In the genomic region with DNA sequence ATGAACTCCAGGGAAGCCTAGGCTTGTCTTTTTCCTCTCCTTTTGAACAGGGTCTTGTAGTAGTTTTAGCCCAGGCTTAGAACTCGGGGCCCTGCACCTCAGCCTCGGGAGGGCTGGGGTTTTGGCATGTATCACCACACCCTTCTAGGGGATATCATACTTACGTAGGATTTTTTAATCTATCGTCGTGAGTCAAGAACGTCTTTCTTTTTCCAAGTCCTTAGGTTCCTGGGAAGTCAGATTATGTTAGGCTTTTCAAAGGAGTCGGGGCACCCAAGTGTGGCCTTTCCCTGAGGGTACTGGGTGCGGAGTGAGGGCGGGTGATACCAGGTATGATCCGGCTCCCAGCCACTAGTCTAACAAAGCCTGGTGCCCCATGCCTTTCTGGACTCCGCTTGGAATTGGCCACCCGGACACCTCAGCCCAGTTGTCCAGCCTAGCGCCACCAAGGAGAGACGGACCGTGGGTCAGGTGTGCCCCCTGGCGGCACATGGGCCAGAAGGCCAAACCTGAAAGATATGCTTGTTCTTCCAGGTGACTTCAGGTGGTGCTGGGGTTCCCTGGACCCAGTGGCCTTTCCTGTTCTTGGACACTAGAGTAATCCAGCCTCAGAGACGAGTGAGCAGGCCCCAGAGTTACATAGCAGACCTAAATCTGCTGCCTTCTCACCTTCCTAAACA, we compare ENCODE assay signal across 11 mouse cellular contexts. TPM values are rescaled to one million over a fixed set of nuclear protein-coding genes. Genes with fewer than 3 reads are reported as not detected.
DNase-seq lines count a peak whose midpoint lies in the region; ATAC-seq lines count a peak whose summit lies in the region.
"Had no signal": no experiment of that assay in that cellular context is flagged by ENCODE, and none has a peak within 500 bp of the region (broad histone marks: within the 10 kb centered on the region; RNA-seq: fewer than 3 reads in every experiment).

No protein-coding gene starts in this region.

- no peak overlapping the region for H3K27ac ChIP-seq in forebrain, embryonic 10.5 days
- no peak overlapping the region for H3K27ac ChIP-seq in forebrain, embryonic 12.5 days
- no peak overlapping the region for H3K27ac ChIP-seq in limb, embryonic 10.5 days
- H3K27ac ChIP-seq: limb, embryonic 15.5 days had no signal

- no peaks in the 10 kb centered on the region for H3K36me3 ChIP-seq in forebrain, embryonic 10.5 days (replicated peaks)
- no peaks in the 10 kb centered on the region for H3K36me3 ChIP-seq in forebrain, embryonic 12.5 days (replicated peaks)
- H3K36me3 ChIP-seq in limb, embryonic 10.5 days: no peaks in the 10 kb centered on the region
- H3K36me3 ChIP-seq: G1E; limb, embryonic 15.5 days had no signal

- peaks cover 31% of the 10 kb centered on the region for H3K4me1 ChIP-seq in forebrain, embryonic 10.5 days
- peaks cover 21% of the 10 kb centered on the region for H3K4me1 ChIP-seq in forebrain, embryonic 12.5 days
- H3K4me1 ChIP-seq in limb, embryonic 10.5 days: peaks cover 11% of the 10 kb centered on the region

- peak; percentile 12 for DNase-seq in forebrain, embryonic 10.5 days (ENCODE audit: extremely low spot score, low spot score)
- DNase-seq in urinary bladder, adult 18-20 months (ENCODE audit: low spot score in 2 of 2): peak; percentile 29 to 47
- DNase-seq in urinary bladder, adult 2 months (ENCODE audit: low spot score): no peak
- peak; percentile 62 for DNase-seq in limb, embryonic 10.5 days (ENCODE audit: low spot score)
- peak; percentile 49 for DNase-seq in yolk sac, embryonic 10.5 days (ENCODE audit: low spot score)
- DNase-seq in layer of hippocampus, postnatal 25 days (ENCODE audit: extremely low spot score in 1 of 2, low spot score in 1 of 2): no peak

- no peak overlapping the region for H3K4me2 ChIP-seq in forebrain, embryonic 12.5 days
- H3K4me2 ChIP-seq: limb, embryonic 15.5 days had no signal

- H3K9ac ChIP-seq in forebrain, embryonic 12.5 days: no peak overlapping the region
- H3K9ac ChIP-seq: limb, embryonic 15.5 days had no signal

- no peaks in the 10 kb centered on the region for H3K9me3 ChIP-seq in forebrain, embryonic 10.5 days
- no peaks in the 10 kb centered on the region for H3K9me3 ChIP-seq in forebrain, embryonic 12.5 days
- H3K9me3 ChIP-seq in limb, embryonic 10.5 days (replicated peaks): no peaks in the 10 kb centered on the region
- H3K9me3 ChIP-seq: limb, embryonic 15.5 days had no signal

- peaks cover 88% of the 10 kb centered on the region for H3K27me3 ChIP-seq in forebrain, embryonic 10.5 days (ENCODE audit: poor library complexity, severe bottlenecking)
- peaks cover 82% of the 10 kb centered on the region for H3K27me3 ChIP-seq in forebrain, embryonic 12.5 days
- peaks cover 59% of the 10 kb centered on the region for H3K27me3 ChIP-seq in limb, embryonic 10.5 days (ENCODE audit: low read depth, poor library complexity, severe bottlenecking)

- no peak for ATAC-seq in forebrain, embryonic 12.5 days (ENCODE audit: low FRiP score)
- ATAC-seq in activated CD4-positive, CD25-positive, alpha-beta regulatory T cell, adult 4 months: no peak

- WGBS in forebrain, embryonic 10.5 days: 67% methylated on average over 17 of the region's 17 CpGs
- WGBS in forebrain, embryonic 12.5 days: 66% methylated on average over 17 of the region's 17 CpGs
- WGBS in limb, embryonic 10.5 days: 67% methylated on average over 17 of the region's 17 CpGs

- no peak overlapping the region for H3K4me3 ChIP-seq in forebrain, embryonic 10.5 days
- no peak overlapping the region for H3K4me3 ChIP-seq in forebrain, embryonic 12.5 days (replicated peaks)
- H3K4me3 ChIP-seq in limb, embryonic 10.5 days: no peak overlapping the region
- H3K4me3 ChIP-seq: erythroblast, embryonic 14.5 days; limb, embryonic 15.5 days had no signal

RNA-seq across cellular contexts. Expression of gene B3gnt6, which starts 7.6 kb away (rescaled TPM):
- 0.06 TPM in 1 of 2 replicates, not detected in the other for polyA plus RNA-seq in forebrain, embryonic 10.5 days (2016; fragmentation: Nextera tagmentation; extraction: Ambion mirVana)
- 0.13 and 0.15 TPM in 2 replicates for polyA plus RNA-seq in forebrain, embryonic 12.5 days (2016; fragmentation: Nextera tagmentation; extraction: Ambion mirVana)
- 0.32 and 0.46 TPM in 2 replicates for polyA plus RNA-seq in urinary bladder, adult 2 months (2012; rRNA removed)
- polyA plus RNA-seq in limb, embryonic 10.5 days (2016; fragmentation: Nextera tagmentation; extraction: Ambion mirVana): not detected in 2 replicates
- polyA plus RNA-seq in activated CD4-positive, CD25-positive, alpha-beta regulatory T cell, adult 4 months (2017; shearing (Covaris generic)): not detected
- total RNA-seq in layer of hippocampus, postnatal 25 days (2021): not detected
- polyA plus RNA-seq: erythroblast, embryonic 14.5 days; limb, embryonic 15.5 days had no signal

RNA-seq across cellular contexts. Expression of gene Capn5, which starts 13.6 kb away (rescaled TPM):
- 5.8 TPM in 2 replicates for polyA plus RNA-seq in forebrain, embryonic 10.5 days (2016; fragmentation: Nextera tagmentation; extraction: Ambion mirVana)
- polyA plus RNA-seq in forebrain, embryonic 12.5 days (2016; fragmentation: Nextera tagmentation; extraction: Ambion mirVana): 8.3 and 9.3 TPM in 2 replicates
- polyA plus RNA-seq in urinary bladder, adult 2 months (2012; rRNA removed): 71.4 and 76.6 TPM in 2 replicates
- polyA plus RNA-seq in limb, embryonic 10.5 days (2016; fragmentation: Nextera tagmentation; extraction: Ambion mirVana): 3.4 and 4.5 TPM in 2 replicates
- 1 to 10 TPM in 1 of 2 experiments, under 1 TPM in 1; 0.79 to 2.1 TPM for polyA plus RNA-seq in activated CD4-positive, CD25-positive, alpha-beta regulatory T cell, adult 4 months (2017; shearing (Covaris generic))
- 10 to 100 TPM; 45.4 to 50.8 TPM for total RNA-seq in layer of hippocampus, postnatal 25 days (2021)

RNA-seq across cellular contexts. Expression of gene Omp, which starts 46.4 kb away (rescaled TPM):
- polyA plus RNA-seq in forebrain, embryonic 10.5 days (2016; fragmentation: Nextera tagmentation; extraction: Ambion mirVana): 0.11 and 0.19 TPM in 2 replicates
- polyA plus RNA-seq in forebrain, embryonic 12.5 days (2016; fragmentation: Nextera tagmentation; extraction: Ambion mirVana): 0.45 and 0.74 TPM in 2 replicates
- polyA plus RNA-seq in urinary bladder, adult 2 months (2012; rRNA removed): 1.7 and 2.2 TPM in 2 replicates
- 0.13 TPM in 2 replicates for polyA plus RNA-seq in limb, embryonic 10.5 days (2016; fragmentation: Nextera tagmentation; extraction: Ambion mirVana)
- polyA plus RNA-seq in activated CD4-positive, CD25-positive, alpha-beta regulatory T cell, adult 4 months (2017; shearing (Covaris generic)): not detected
- 1 to 10 TPM; 1.0 to 1.4 TPM for total RNA-seq in layer of hippocampus, postnatal 25 days (2021)
- polyA plus RNA-seq: G1E had no signal

Comparison
In these comparisons a context has a peak if more than half of its experiments do, and no peak if none do; other contexts are left out.
1. DNase-seq: peak in forebrain, embryonic 10.5 days (single experiment), urinary bladder, adult 18-20 months (2 of 2), limb, embryonic 10.5 days (single experiment) and yolk sac, embryonic 10.5 days (single experiment); none in urinary bladder, adult 2 months (single experiment) and layer of hippocampus, postnatal 25 days (0 of 2).